Mouse (Mus musculus) G1E (cell line): ENCODE results near the gene Ufc1.

Experiments used
- CTCF ChIP-seq: IDR thresholded peaks from 2 replicates; pipeline ENCODE4 v1.5.1; 2012; ENCODE audit warnings: low read depth, low read length, inconsistent platforms, mixed read lengths
- GATA1 ChIP-seq: IDR thresholded peaks from 2 replicates; pipeline ENCODE4 v1.6.1; 2012; ENCODE audit warnings: borderline replicate concordance, low read length, inconsistent platforms, mixed read lengths

GRCm38 (mm10) chr1:171245353-171245752 is 49.5 kb downstream of the Ufc1 start:
- TF ChIP-seq GATA1 (no peak), CTCF (no peak)
